Mouse (Mus musculus) T-helper 17 cell (primary cell): ENCODE results near the gene Vwa3a.

Source experiments
- in situ Hi-C, 2 experiments: fragments of 300-600 bp; cut with MboI, MseI; formaldehyde crosslinking; loops; 1 replicate in 1 of 2; 2 replicates in 1 of 2; pipeline ENCODE4 v1.15.1; 2025; ENCODE audit warnings: high pct_unique_total_duplicates in 2 of 2

Vwa3a gene

GRCm38 (mm10) chr7:120835449-120836359, 96.6 kb downstream of the Vwa3a start:
- in situ Hi-C loops = loop anchor here (5.0 kb wide), 1 partner anchor 82 kb away; the partner anchor contains the start of gene Polr3e (in 2 of the 2)

DNA sequence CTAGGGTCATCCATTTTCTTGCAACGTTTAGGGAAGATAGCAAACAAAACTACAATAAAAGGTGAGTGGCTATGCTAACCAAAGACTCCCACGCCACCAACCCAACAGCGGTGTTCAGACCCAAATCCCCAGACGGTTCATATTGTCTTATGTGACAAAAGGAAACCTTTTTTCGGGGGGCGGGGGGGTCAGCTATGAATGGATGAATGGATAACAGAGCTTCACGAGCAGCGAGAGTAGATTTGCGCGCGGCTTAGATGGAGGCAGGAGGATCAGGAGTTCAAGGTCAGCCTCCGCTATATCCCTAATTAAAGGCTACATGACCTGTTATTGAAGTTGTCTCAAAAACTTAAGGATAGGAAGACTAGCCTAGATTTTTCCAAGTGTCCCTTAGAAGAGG, 97.2 kb downstream of the Vwa3a start:
- in situ Hi-C loops = loop anchor here (5.0 kb wide), 1 partner anchor 81 kb away; the partner anchor contains the start of gene Polr3e (in 2 of the 2)

- in situ Hi-C loops = loop anchor here (5.0 kb wide), 1 partner anchor 79 kb away; the partner anchor contains the start of gene Polr3e (in 2 of the 2)
Measured at GRCm38 (mm10) chr7:120838436-120839160, 99.5 kb downstream of the Vwa3a start.

DNA sequence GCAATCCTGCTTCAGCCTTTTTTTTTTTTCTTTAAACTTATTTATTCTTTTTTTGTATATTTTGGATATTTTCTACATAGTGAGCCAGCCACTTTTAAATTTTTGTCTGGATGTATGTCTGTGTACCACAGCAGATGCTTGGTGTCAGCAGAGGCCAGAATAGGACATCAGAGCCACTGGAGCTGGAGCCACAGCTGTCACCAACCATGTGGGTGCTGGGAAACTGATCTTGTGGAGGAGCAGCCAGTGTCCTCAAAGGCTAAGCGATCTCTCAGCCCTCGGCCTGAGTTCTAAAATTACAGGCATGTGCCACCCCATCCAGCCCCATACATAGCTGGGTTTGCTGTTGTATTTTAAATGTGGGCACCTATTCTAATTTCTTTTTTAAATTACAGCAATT, 100.7 kb downstream of the Vwa3a start:
- in situ Hi-C loops = loop anchor here (5.0 to 10.0 kb wide), 3 partner anchors 58 to 225 kb away; partner anchors contain the start of gene Polr3e (in 2 of the 2)

DNA sequence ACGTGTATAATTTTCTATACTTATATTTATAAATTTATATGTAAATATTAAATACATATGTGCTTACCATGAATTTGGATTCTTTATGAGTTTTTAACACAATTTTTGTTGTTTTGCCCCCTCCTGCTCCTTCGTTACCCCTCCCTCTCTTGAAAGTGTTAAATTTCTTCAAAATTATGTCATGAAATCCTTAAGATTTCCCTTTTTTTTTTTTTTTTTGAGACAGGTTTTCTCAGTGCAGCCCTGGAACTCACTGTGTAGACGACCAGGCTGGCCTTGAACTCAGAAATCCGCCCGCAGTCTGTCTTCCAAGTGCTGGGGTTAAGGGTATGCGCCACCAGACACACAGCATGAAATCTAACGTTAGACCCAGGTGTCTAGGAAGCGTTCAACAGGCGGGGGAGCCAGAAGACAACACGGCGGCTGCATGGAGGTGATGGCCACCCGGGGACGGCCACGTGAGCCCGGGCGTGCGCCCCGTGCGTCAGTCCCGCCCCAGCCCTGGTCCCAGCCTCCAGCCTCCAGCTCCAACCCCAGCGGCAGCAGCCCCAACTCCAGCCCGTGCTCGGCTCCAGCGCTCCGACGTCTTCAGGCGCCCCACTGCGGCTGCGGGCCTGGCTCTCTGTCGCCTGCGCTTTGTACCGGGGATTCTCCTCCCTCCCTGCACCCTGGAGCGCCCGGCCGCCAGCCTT, 103.4 kb downstream of the Vwa3a start, which contains the start of gene Eef2k:
Eef2k (plus strand) TSS at position 487 of the 692 bp plus-strand sequence.
- in situ Hi-C loops = loop anchor here in 1 of 2 experiments (5.0 to 10.0 kb wide), 2 partner anchors 55 to 222 kb away; no protein-coding TSS in a partner anchor

GRCm38 (mm10) chr7:120843037-120843621, 104.0 kb downstream of the Vwa3a start:
- in situ Hi-C loops = loop anchor here in 1 of 2 experiments (5.0 to 10.0 kb wide), 2 partner anchors 54 to 222 kb away; no protein-coding TSS in a partner anchor

GRCm38 (mm10) chr7:120843852-120844435, 104.8 kb downstream of the Vwa3a start:
- in situ Hi-C loops = loop anchor here in 1 of 2 experiments (5.0 to 10.0 kb wide), 2 partner anchors 53 to 221 kb away; no protein-coding TSS in a partner anchor

DNA sequence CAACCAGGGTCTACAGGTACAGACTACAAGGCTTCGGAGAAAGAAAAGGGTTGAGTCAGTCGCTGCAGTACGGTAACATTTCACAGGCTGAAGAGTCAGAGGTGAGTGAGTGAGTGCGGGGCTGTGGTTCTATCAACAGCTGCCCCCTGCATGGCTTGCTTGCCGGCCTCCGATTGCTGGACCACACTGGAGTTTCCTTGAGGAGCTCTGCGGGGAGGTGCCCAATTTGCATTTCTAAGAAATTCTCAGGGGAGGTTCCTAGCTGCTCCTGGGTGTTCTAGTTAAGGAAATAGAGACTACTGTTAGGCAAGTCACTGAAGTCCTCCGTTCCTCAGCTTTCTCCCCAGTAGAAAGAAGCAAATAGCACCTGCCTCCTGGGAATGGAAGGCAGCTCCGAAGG, 105.6 kb downstream of the Vwa3a start:
- in situ Hi-C loops = loop anchor here (5.0 to 10.0 kb wide), 3 partner anchors 53 to 1138 kb away; partner anchors contain the start of gene Cog7 (in 1 of the 2)

DNA sequence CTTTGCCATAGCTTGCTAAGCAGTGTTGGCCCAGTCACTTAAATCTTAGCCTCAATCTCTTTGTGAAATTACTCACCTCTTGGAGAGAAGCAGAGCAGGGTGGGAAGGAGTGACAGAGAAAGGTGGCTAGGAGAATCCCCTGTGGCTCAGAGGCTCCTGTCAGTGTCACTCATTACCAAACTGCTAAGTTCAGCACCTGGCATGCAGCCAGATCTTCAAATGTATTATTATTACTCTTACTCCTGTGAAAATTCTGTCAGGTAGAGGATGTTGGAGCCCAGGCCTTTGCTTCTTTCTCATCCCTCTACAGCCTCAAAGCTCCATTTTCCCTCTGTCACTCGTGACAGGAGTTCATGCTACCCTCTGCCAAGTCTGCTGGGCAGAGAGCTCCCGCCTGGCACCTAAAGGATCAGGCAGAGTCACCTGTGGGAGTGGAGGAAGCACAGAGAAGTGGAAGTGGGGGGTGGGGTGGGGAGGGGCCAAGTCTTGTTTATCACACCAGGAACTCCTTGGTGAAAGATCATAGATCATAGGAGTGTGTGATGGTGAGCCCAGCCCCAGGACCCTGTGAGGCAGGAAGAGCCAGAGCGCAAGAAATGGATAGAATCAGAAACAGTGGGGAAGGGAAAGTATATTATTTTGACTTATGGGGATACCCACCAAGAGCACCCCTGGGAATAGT, 109.9 kb downstream of the Vwa3a start:
- in situ Hi-C loops = loop anchor here (5.0 to 10.0 kb wide), 2 partner anchors 216 to 1133 kb away; partner anchors contain the start of gene Cog7 (in 1 of the 2)

GRCm38 (mm10) chr7:120850165-120850564, 111.0 kb downstream of the Vwa3a start:
- in situ Hi-C loops = no loop called here
